Mouse (Mus musculus) frontal cortex, postnatal 14 days (tissue): ENCODE data around the gene Il17rd.

ENCODE experiments used
- DNase-seq, 2 experiments: peaks; one replicate each; pipeline ENCODE4 v3.0.0; 2022; ENCODE audit warnings: low spot score in 2 of 2

Il17rd gene

GRCm38 (mm10) chr14:27094247-27094646 is 55.5 kb downstream of the Il17rd start:
- no peak for DNase-seq

- no peak for DNase-seq
Observed at GRCm38 (mm10) chr14:27096133-27096532, 57.4 kb downstream of the Il17rd start.

- peak in 1 of 2 experiments; percentile 59 for DNase-seq
Observed at GRCm38 (mm10) chr14:27096779-27097178, 58.0 kb downstream of the Il17rd start.

GRCm38 (mm10) chr14:27101735-27102134 is 63.0 kb downstream of the Il17rd start:
- no peak for DNase-seq

GRCm38 (mm10) chr14:27102720-27103119 is 64.0 kb downstream of the Il17rd start:
- DNase-seq: no peak

- DNase-seq: no peak
Observed at GRCm38 (mm10) chr14:27105731-27106457, 67.2 kb downstream of the Il17rd start.

- no peak for DNase-seq
Observed at GRCm38 (mm10) chr14:27108748-27109504, 70.2 kb downstream of the Il17rd start.

- no peak for DNase-seq
Observed at GRCm38 (mm10) chr14:27114362-27115274, 75.9 kb downstream of the Il17rd start, which contains the start of gene Arhgef3. TSS of gene Arhgef3 (plus strand) at chr14:27114899.

GRCm38 (mm10) chr14:27115275-27115660 is 76.5 kb downstream of the Il17rd start:
- no peak for DNase-seq

- no peak for DNase-seq
Observed at GRCm38 (mm10) chr14:27115991-27116390, 77.2 kb downstream of the Il17rd start.

- no peak for DNase-seq
Observed at GRCm38 (mm10) chr14:27116577-27117165, 77.9 kb downstream of the Il17rd start.

GRCm38 (mm10) chr14:27118546-27118945 is 79.8 kb downstream of the Il17rd start:
- no peak for DNase-seq

- no peak for DNase-seq
Observed at GRCm38 (mm10) chr14:27122646-27123045, 83.9 kb downstream of the Il17rd start.

GRCm38 (mm10) chr14:27123543-27123942 is 84.8 kb downstream of the Il17rd start:
- DNase-seq: no peak

- no peak for DNase-seq
Observed at GRCm38 (mm10) chr14:27130031-27130430, 91.3 kb downstream of the Il17rd start.

- DNase-seq: no peak
Observed at GRCm38 (mm10) chr14:27130676-27131075, 91.9 kb downstream of the Il17rd start.

GRCm38 (mm10) chr14:27131521-27131920 is 92.8 kb downstream of the Il17rd start:
- DNase-seq: no peak

GRCm38 (mm10) chr14:27138891-27139290 is 100.2 kb downstream of the Il17rd start:
- peak in 1 of 2 experiments; percentile 16 for DNase-seq

- no peak for DNase-seq
Observed at GRCm38 (mm10) chr14:27139968-27140367, 101.2 kb downstream of the Il17rd start.

GRCm38 (mm10) chr14:27141486-27141885 is 102.7 kb downstream of the Il17rd start:
- no peak for DNase-seq

GRCm38 (mm10) chr14:27142680-27143079 is 103.9 kb downstream of the Il17rd start:
- DNase-seq: no peak
